Mouse (Mus musculus) heart, adult 2 months (tissue): ENCODE measurements around the gene Inpp5b.

Source experiments
- CTCF ChIP-seq: fragments of 200-600 bp; IDR thresholded peaks from 2 replicates; pipeline ENCODE4 v1.8.1; 2022; ENCODE audit warnings: antibody characterized with exemption, mild to moderate bottlenecking, moderate library complexity
- POLR2A ChIP-seq: fragments of 200-500 bp; IDR thresholded peaks from 2 replicates; pipeline ENCODE4 v1.6.1; 2011; ENCODE audit warnings: mild to moderate bottlenecking, low read depth, low read length, control low read depth; ENCODE audit not compliant: insufficient read depth

GRCm38 (mm10) chr4:124825371-124825965 is 83.8 kb downstream of the Inpp5b start:
- no peak for TF ChIP-seq CTCF
- no peak for TF ChIP-seq POLR2A
